Mouse (Mus musculus): ENCODE measurements at regions not wholly inside any gene's neighbourhood (a gene's known extent, or its start where the extent isn't known, plus 50 kb on each side); places are given as distances from the start of the nearest gene placed in this dataset.

DNA sequence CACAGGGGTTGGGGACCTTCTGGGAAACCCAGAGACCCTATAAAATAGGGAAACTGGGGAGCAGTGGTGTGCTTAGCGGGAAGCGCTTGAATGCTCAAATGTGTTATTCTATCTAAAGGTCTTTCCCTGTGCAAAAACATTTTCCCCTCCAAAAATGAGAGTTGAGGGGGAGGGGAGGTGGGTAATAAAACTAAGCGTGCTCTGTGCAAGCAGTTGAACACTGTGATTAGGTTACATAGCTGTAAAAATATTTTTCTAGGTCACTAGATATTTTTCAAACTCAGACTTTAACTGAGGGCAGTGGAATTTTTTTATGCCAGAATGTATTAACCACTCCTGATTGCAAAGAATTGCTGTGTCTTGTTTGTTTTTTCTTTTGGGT, 77.0 kb upstream of the Tbl1x start:
- TF ChIP-seq CTCF (IDR thresholded peaks at IDR 0.05; ENCODE audit: borderline replicate concordance, control insufficient read depth, extremely low read depth, insufficient read depth, low read length, poor library complexity), result no peak
- no peak for TF ChIP-seq POLR2A (IDR thresholded peaks at IDR 0.05; ENCODE audit: control insufficient read depth, extremely low read depth, insufficient read depth, low read length, poor library complexity)
